Mouse (Mus musculus) left cerebral cortex, adult 2 months (tissue): ENCODE results near the gene Pebp1. TPM values are rescaled to one million over a fixed set of nuclear protein-coding genes. Genes with fewer than 3 reads are reported as not detected.
A peak's percentile ranks its signal among the peaks of the same experiment; 100 is the strongest.
"Not testable (repeated sequence)": the region's sequence is repeated elsewhere in the genome, so short reads cannot be mapped to it uniquely, and the experiment has no call there.

Source experiments
- DNase-seq, 2 experiments: peaks; one replicate each; pipeline ENCODE4 v3.0.0; 2021 to 2022; ENCODE audit warnings: low spot score in 2 of 2, mixed read lengths in 1 of 2; ENCODE audit errors: extremely low spot score in 1 of 2
- H3K27ac ChIP-seq: fragments of 200-600 bp; 2 replicates; pipeline ENCODE4 v1.8.1; 2022
- H3K4me3 ChIP-seq: fragments of 200-600 bp; 2 replicates; pipeline ENCODE4 v1.8.1; 2022
- CTCF ChIP-seq: fragments of 200-600 bp; IDR thresholded peaks from 2 replicates; pipeline ENCODE4 v1.8.1; 2022; ENCODE audit warnings: antibody characterized with exemption, mild to moderate bottlenecking, moderate library complexity
- intact Hi-C: fragments of 180-260 bp; cut with DNase I; formaldehyde crosslinking; loops from one replicate; pipeline ENCODE4 v1.15.1; 2025
- total RNA-seq, 2 experiments: library from RNA; stranded (reverse); gene quantifications; 2 replicates each; pipeline ENCODE4 v1.2.3; 2021

Pebp1 gene
- total RNA-seq, 2 experiments from 2014 or later = 647 to 672 TPM

DNA sequence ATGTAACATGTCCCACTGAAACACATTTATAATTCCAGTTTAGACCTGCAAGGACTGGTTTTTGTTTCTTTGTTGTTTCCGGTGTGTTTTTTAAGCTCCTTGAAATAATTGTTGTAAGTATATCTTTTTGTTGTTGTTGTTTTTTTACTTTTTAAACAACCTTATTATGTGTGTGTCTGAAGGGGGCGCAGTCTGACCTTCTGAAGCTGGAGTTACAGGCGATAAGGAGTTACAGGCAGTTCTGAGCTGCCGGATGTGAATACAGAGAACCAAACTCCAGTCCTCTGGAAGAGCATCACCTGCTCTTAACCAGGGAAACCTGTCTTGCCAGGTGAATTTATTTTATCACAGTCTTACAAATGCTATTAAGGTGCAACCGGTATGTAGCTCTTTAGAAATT, 18.3 kb upstream of the Pebp1 start:
- Histone ChIP-seq H3K4me3 (no peak overlapping the region), H3K27ac (no peak overlapping the region)
- intact Hi-C loops = loop anchor here (5.0 kb wide), 3 partner anchors 102 to 188 kb away; partner anchors contain the start of gene Suds3
- TF ChIP-seq CTCF = no peak
- no peak for DNase-seq

GRCm38 (mm10) chr5:117304947-117305346, 17.5 kb upstream of the Pebp1 start:
- intact Hi-C loops = loop anchor here (5.0 kb wide), 3 partner anchors 102 to 188 kb away; partner anchors contain the start of gene Suds3
- H3K4me3 ChIP-seq = no peak overlapping the region
- H3K27ac ChIP-seq = no peak overlapping the region
- DNase-seq = peak; percentile 62 to 84
- peak; percentile 78 for TF ChIP-seq CTCF

DNA sequence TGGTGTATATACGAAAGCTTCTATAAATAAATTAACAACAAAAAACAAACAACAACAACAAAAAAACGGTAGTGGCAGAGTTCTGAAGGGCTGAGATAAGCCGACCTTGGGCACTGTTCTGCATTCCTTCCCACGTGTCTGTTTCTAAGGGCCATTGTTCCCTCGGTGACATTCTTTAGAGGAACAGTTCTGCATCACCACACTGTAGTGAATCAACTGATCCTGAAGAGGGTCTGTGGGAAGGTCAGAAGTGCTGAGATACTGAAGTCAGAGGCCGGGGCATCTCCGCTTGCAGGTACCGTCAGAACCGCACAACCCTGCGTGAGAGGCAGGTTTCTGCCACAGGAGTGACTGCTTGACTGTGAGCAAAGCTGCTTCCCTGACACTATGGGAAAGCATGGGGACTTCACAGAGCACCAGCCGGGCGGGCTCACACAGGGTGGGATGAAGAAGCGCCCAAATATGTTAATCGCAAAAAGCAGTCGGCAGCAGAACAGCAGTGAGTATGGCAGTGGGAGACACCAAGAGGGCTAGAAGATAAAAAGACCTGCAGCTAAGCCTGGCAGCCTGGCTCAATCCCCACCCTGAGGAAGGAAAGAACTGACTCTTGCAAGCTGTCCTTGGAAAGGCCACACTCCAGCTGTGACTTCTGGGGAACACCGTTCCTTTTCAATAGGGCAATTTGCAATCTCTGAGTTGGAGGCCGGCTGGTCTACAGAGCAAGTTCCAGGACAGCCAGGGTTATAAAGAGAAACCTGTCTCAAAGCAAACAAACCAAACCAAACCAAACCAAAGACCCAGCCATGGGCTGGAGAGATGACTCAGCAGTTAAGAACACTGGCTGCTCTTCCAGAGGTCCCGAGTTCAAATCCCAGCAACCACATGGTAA, 16.5 kb upstream of the Pebp1 start:
- intact Hi-C loops = no loop called here
- no peak for TF ChIP-seq CTCF
- no peak overlapping the region for H3K27ac ChIP-seq

GRCm38 (mm10) chr5:117302899-117303298, 15.5 kb upstream of the Pebp1 start:
- no peak overlapping the region for H3K27ac ChIP-seq
- intact Hi-C loops = no loop called here
- TF ChIP-seq CTCF = no peak

More for the DNA sequence above, 16.5 kb upstream of the Pebp1 start:
- H3K4me3 ChIP-seq = no peak overlapping the region
- DNase-seq = no peak

GRCm38 (mm10) chr5:117295011-117295410, 7.6 kb upstream of the Pebp1 start:
- DNase-seq = no peak
- intact Hi-C loops = no loop called here
- Histone ChIP-seq H3K27ac (no peak overlapping the region), H3K4me3 (no peak overlapping the region)
- no peak for TF ChIP-seq CTCF

More at GRCm38 (mm10) chr5:117302899-117303298, 15.5 kb upstream of the Pebp1 start:
- H3K4me3 ChIP-seq = no peak overlapping the region
- no peak for DNase-seq

- H3K27ac ChIP-seq, DNase-seq, H3K4me3 ChIP-seq, intact Hi-C loops: not testable (repeated sequence)
These were observed 6.4 kb upstream of the Pebp1 start for GRCm38 (mm10) chr5:117293776-117294175.

DNA sequence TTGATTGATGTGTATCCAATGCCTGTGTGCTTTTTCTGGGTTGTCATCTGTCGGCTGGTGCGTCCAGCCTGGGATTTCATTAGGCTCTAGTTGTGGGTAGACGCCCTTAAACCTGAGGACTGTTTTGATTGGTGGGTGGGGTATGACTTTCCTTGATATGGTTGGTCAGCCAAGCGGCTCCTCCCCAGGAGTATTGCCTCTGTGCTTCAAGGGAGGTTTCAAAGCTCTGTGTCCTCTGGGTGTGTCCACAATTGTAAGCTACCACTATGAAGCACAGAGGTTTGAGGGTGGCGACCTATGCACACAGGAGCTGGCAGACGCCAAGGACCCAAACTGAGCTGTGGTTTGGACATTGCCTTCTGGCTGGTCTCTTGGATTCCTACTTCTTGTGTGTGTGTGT, 5.1 kb upstream of the Pebp1 start:
- no peak for TF ChIP-seq CTCF
- intact Hi-C loops = no loop called here
- no peak overlapping the region for H3K4me3 ChIP-seq
- no peak overlapping the region for H3K27ac ChIP-seq
- DNase-seq = no peak

GRCm38 (mm10) chr5:117291312-117291711, 3.9 kb upstream of the Pebp1 start:
- Histone ChIP-seq H3K4me3 (no peak overlapping the region), H3K27ac (no peak overlapping the region)
- no peak for DNase-seq
- intact Hi-C loops = no loop called here
- peak; percentile 7 for TF ChIP-seq CTCF

DNA sequence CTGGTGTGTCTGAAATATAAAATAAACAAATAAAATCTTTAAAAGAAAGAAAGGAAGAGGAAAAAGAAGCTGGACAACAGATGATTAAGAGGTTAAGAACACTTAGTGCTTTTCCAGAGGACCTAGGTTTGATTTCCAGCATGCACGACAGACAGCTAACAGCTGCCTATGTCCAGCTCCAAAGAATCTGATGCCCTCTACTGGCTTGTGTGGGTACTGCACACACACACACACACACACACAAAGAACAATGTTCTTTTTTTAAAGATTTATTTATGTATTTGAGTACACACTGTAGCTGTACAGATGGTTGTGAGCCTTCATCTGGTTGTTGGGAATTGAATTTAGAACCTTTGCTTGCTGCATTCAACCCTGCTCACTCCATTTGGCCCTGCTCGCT, 2.7 kb upstream of the Pebp1 start:
- intact Hi-C loops = no loop called here
- TF ChIP-seq CTCF = peak; percentile 24; the same call in 1 of the 2 replicates
- no peak overlapping the region for H3K27ac ChIP-seq
- H3K4me3 ChIP-seq = no peak overlapping the region
- DNase-seq = no peak

- intact Hi-C loops = loop anchor here (5.0 kb wide), 2 partner anchors 47 to 172 kb away; partner anchors contain the start of gene Suds3
- H3K4me3 ChIP-seq = no peak overlapping the region
- TF ChIP-seq CTCF = no peak
- DNase-seq = no peak
- no peak overlapping the region for H3K27ac ChIP-seq
These were observed 2.2 kb upstream of the Pebp1 start for GRCm38 (mm10) chr5:117289646-117290045.

- intact Hi-C loops = loop anchor here (5.0 kb wide), 2 partner anchors 44 to 169 kb away; partner anchors contain the start of gene Suds3
- Histone ChIP-seq H3K4me3 (peak overlapping the region; percentile 78), H3K27ac (no peak overlapping the region; the same call in 1 of the 2 replicates)
- DNase-seq = no peak
- TF ChIP-seq CTCF = no peak
These were observed 1.1 kb downstream of the Pebp1 start for GRCm38 (mm10) chr5:117286286-117286685.

- TF ChIP-seq CTCF = no peak
- intact Hi-C loops = loop anchor here (5.0 kb wide), 2 partner anchors 43 to 168 kb away; partner anchors contain the start of gene Suds3
- no peak overlapping the region for H3K27ac ChIP-seq
These were observed 2.2 kb downstream of the Pebp1 start for GRCm38 (mm10) chr5:117285266-117285665.

More at GRCm38 (mm10) chr5:117285266-117285665, 2.2 kb downstream of the Pebp1 start:
- no peak overlapping the region for H3K4me3 ChIP-seq
- no peak for DNase-seq
